Mouse (Mus musculus): ENCODE data around the gene M1ap.

M1ap gene

GRCm38 (mm10) chr6:83033249-83034185, 86.8 kb downstream of the M1ap start, which contains the start of the genes Dok1 and Loxl3:
Gene Dok1 (minus strand): TSS chr6:83033471.
Gene Loxl3 (plus strand): TSS chr6:83034173.
- peak; percentile 29; the same call in 1 of the 2 replicates for ATAC-seq (ENCODE audit: low TSS enrichment)

GRCm38 (mm10) chr6:83034463-83035055, 87.9 kb downstream of the M1ap start:
- ATAC-seq (ENCODE audit: low TSS enrichment): no peak

- ATAC-seq (ENCODE audit: low TSS enrichment): no peak
These were observed 90.5 kb downstream of the M1ap start for GRCm38 (mm10) chr6:83037188-83037587.

- ATAC-seq (ENCODE audit: low TSS enrichment): peak; percentile 87
These were observed 91.9 kb downstream of the M1ap start for GRCm38 (mm10) chr6:83038496-83039012.

DNA sequence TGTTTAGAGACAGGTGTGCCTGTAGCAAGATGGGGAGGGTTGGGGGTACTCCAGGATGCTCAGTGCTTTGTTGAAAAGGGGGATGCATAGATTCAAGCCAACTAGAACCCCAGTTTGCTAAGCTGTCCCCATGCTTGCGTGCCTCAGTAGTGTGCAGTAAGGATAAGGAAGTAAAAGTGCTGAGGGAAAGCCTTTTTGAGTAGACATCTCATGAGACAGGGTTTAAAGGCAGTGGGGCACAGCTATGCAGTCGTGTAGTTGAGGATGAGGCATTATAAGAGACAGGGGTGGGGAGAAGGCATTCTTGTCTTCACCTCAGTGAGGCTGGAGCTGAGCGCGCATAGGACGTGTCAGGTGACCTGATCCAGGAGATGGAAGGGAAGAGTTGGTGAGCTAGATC, 93.9 kb downstream of the M1ap start:
- ATAC-seq (ENCODE audit: low TSS enrichment): no peak

DNA sequence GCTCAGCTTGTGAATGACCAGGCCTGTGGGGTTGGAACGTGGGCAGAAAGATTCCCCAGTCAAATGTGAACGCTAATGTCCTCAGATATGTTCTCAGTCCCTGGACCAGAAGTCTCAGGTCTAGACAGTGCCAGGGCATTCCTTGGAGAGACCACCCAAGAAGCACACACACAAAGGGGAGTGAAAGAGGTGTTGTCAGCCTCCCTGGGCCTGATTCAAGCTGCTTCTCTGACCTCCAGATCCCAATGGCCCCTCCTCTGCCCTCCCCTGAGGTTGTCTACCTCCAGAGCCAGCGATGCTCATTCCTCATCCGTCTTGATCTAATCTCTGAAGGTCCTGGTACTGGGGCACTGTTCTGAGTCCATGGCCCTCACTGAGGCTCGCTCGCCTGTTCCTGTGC, 96.9 kb downstream of the M1ap start:
- ATAC-seq (ENCODE audit: low TSS enrichment): no peak

- no peak for ATAC-seq (ENCODE audit: low TSS enrichment)
These were observed 97.3 kb downstream of the M1ap start for GRCm38 (mm10) chr6:83043993-83044392.

GRCm38 (mm10) chr6:83044742-83045141, 98.0 kb downstream of the M1ap start:
- no peak; the same call in 1 of the 2 replicates for ATAC-seq (ENCODE audit: low TSS enrichment)

GRCm38 (mm10) chr6:83049367-83049766, 102.7 kb downstream of the M1ap start:
- no peak for ATAC-seq (ENCODE audit: low TSS enrichment)

- ATAC-seq (ENCODE audit: low TSS enrichment): peak; percentile 9; the same call in 1 of the 2 replicates
These were observed 106.6 kb downstream of the M1ap start for GRCm38 (mm10) chr6:83053136-83053960.

- peak; percentile 89 for ATAC-seq (ENCODE audit: low TSS enrichment)
These were observed 107.6 kb downstream of the M1ap start, which contains the start of gene Aup1 for GRCm38 (mm10) chr6:83054074-83054851. Gene Aup1 (plus strand): TSS chr6:83054521.

DNA sequence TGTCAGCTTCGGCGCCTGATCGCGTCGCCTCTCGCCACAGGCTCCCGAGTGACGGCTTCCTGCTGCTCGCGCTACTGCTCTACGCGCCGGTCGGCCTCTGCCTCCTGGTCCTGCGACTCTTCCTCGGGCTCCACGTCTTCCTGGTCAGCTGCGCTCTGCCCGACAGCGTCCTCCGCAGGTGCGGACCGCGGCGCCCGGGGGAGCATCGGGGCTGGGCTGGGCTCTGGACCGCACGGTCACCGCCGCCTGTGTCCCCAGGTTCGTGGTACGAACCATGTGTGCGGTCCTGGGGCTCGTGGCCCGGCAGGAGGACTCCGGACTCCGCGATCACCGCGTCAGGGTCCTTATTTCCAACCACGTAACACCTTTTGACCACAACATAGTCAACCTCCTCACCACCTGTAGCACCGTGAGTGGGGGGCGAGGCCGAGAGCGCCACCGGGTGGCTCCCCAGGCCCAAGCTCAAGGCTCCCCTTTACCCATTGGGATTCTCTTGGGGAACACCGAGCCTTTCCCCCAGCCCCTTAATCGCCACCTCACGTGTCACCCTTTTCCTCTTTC, 108.2 kb downstream of the M1ap start, which contains the start of gene Htra2:
Gene Htra2, minus strand, starts transcription at position 403 of the 561 bp plus-strand sequence.
- ATAC-seq (ENCODE audit: low TSS enrichment): peak; percentile 24

DNA sequence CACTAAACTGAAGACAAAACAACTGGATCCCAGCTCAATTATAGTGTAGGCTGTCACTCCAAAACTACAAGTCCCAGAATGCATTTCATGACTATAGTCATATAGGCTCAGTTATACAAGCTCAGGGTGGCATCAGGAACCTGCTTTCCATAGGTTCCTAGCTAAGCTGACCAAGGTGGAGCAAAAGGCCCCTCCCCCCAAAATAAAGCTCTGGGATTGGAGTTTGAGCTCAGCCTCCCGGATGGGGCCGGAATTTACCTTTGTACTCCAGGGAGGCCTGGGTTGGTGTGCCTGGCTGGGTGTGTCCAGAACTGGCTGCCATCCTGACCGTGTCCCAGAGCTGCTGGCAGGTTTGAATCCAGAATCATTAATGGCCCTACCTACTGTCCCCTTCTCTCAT, 111.1 kb downstream of the M1ap start, which contains the start of gene Dqx1:
Gene Dqx1, plus strand, starts transcription at position 55 of the 400 bp plus-strand sequence.
- ATAC-seq (ENCODE audit: low TSS enrichment): peak; percentile 26

- no peak for ATAC-seq (ENCODE audit: low TSS enrichment)
These were observed 112.0 kb downstream of the M1ap start for GRCm38 (mm10) chr6:83058725-83059124.

DNA sequence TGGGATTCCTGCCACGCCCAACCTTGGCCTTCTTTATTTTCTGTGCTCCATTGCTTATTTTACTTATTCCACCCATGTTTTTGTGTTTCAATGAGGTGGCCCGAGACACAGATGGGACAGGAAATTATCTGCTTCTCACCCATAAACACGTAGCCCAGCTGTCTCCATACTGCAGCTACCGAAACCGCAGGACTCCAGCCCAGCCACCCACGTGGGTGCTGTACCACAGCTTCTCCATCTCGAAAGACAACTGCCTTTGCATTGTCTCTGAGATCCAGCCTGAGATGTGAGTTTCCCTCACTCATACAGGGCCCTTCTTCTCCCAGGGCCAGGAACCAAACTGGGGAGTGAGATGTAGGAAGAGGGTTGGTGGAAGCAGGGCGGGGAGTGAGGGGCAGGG, 119.3 kb downstream of the M1ap start:
- no peak for ATAC-seq (ENCODE audit: low TSS enrichment)

DNA sequence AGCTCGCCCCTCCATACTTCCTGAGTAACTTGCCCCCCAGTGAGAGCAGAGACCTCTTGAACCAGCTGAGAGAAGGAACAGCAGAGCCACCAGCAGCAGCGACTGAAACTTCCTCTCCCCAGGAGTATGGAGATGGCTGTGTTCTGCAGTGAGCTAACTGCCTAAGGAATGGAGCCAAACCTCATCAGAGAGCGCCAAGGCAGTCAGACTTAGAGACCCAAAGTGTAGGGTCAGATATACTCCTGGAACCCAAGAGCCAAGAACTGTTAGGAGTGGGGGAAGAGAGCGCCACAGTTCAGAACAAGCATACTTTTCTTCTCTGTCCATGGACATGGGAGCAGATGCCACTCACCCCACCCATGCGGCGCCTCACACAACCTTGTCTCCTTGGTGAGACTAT, 119.7 kb downstream of the M1ap start:
- no peak for ATAC-seq (ENCODE audit: low TSS enrichment)

GRCm38 (mm10) chr6:83068221-83068620, 121.5 kb downstream of the M1ap start:
- no peak for ATAC-seq (ENCODE audit: low TSS enrichment)

- ATAC-seq (ENCODE audit: low TSS enrichment): no peak
These were observed 122.2 kb downstream of the M1ap start for GRCm38 (mm10) chr6:83068706-83069487.

DNA sequence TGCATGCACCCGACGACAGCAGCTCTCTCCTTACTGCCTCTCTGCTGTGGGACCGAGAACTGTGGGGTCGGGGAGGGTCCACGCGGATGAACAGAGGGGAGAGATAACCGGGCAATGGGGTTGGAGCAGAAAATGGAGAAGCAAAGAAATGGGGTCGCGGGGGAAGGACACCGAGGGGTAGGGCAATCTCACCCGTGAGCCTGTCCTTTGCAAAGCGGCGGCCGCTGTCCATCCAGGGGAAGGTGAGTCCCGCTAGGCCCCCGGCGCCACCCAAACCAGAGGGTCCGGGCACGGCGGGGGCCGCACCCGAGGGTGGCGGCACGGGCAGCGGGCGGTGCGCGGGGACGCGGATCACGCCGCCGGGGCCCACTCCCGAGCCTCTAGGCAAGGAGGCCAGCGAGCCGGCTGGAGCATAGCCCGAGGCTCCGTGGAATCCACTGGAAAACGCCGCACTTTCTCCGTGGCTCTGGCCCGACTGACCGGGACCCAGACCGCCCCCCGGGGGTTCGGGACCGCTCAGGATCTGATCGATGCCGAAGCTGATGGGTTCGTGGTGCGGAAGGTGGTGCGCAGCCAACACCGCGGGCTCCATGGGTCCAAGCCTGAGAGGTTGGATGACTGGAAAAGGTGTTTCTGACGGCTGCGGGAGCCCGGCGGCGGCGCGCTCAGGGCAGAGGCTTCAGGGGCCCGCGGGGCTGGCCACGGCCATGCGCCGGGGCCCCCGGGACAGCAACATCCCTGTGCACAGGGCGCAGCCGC, 123.0 kb downstream of the M1ap start:
- no peak for ATAC-seq (ENCODE audit: low TSS enrichment)

DNA sequence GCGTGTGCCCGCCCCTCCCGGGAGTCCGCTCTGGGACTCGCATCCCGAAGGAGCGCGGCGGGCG, 123.4 kb downstream of the M1ap start, which contains the start of gene Tlx2:
Gene Tlx2, minus strand, starts transcription at position 47 of the 64 bp plus-strand sequence.
- no peak for ATAC-seq (ENCODE audit: low TSS enrichment)

Data from frontal cortex, adult (tissue).